Mouse (Mus musculus) olfactory bulb, adult 2 months (tissue): ENCODE data around the gene Sstr2.

ENCODE experiments used
- CTCF ChIP-seq: fragments of 200-500 bp; IDR thresholded peaks from 2 replicates; pipeline ENCODE4 v1.5.1; 2012; ENCODE audit warnings: low read depth, mild to moderate bottlenecking, low read length, moderate library complexity; ENCODE audit not compliant: insufficient read depth
- POLR2A ChIP-seq: fragments of 200-500 bp; IDR thresholded peaks from 2 replicates; pipeline ENCODE4 v1.6.1; 2012; ENCODE audit warnings: mild to moderate bottlenecking, low read depth, low read length, moderate library complexity; ENCODE audit not compliant: insufficient read depth

GRCm38 (mm10) chr11:113634699-113635121 is 15.6 kb downstream of the Sstr2 start:
- TF ChIP-seq CTCF (no peak), POLR2A (no peak)
